In the genomic region with DNA sequence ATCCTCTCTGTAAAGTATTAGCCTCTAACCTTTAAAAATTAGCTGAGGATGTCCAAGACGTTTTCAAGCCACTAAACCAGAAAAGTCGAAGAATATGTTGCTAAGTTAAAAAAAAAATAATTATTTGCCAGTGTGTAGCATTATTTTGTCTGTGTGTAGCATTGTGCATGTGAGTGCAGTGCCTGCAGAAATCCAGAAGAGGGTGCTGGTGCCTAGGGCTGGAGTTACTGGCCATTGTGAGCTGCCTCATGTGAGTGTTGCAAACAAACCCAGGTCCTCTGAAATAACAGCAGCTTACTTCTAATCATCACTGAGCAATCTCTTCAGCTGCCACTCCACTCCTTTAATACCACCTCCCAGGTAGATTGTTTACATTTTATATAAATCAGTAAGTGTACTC, we compare ENCODE assay signal across 11 mouse cellular contexts.
DNase-seq lines count a peak whose midpoint lies in the region; ATAC-seq and TF ChIP-seq lines count a peak whose summit lies in the region.
"Had no signal": no experiment of that assay in that cellular context is flagged by ENCODE, and none has a peak within 500 bp of the region (broad histone marks: within the 10 kb centered on the region; RNA-seq: fewer than 3 reads in every experiment).

No protein-coding gene starts in this region.

- no peak overlapping the region for H3K27ac ChIP-seq in limb, embryonic 11.5 days (replicated peaks; ENCODE audit: low read depth, low read length)
- no peak overlapping the region for H3K27ac ChIP-seq in limb, embryonic 10.5 days
- H3K27ac ChIP-seq in embryonic fibroblast, embryonic 13.5 days (ENCODE audit: insufficient read depth, low read length) = no peak overlapping the region
- H3K27ac ChIP-seq: embryonic facial prominence, embryonic 12.5 days had no signal

- no peak overlapping the region for H3K4me3 ChIP-seq in limb, embryonic 11.5 days (ENCODE audit: low read depth, low read length)
- no peak overlapping the region for H3K4me3 ChIP-seq in limb, embryonic 10.5 days
- no peak overlapping the region for H3K4me3 ChIP-seq in embryonic fibroblast, embryonic 13.5 days (ENCODE audit: insufficient read depth, low read length)
- H3K4me3 ChIP-seq: embryonic facial prominence, embryonic 12.5 days had no signal

- peak; percentile 42 to 70 for DNase-seq in adrenal gland, adult (ENCODE audit: inconsistent age in 2 of 2, low spot score in 1 of 2)
- no peak for DNase-seq in adrenal gland, postnatal 4 days (ENCODE audit: low spot score in 2 of 2)
- peak; percentile 47 for DNase-seq in limb, embryonic 11.5 days (ENCODE audit: low spot score)
- DNase-seq in limb, embryonic 10.5 days (ENCODE audit: low spot score) = no peak
- DNase-seq in R1 (ENCODE audit: low read depth, low spot score) = peak; percentile 46
- no peak for DNase-seq in ovary, adult 18-20 months (ENCODE audit: low spot score)
- DNase-seq in heart, adult 9 months (ENCODE audit: low spot score in 2 of 2) = no peak
- DNase-seq: gastrocnemius, postnatal 10 days had no signal

- no peak overlapping the region for H3K9ac ChIP-seq in limb, embryonic 11.5 days (ENCODE audit: low read length)
- H3K9ac ChIP-seq: embryonic facial prominence, embryonic 12.5 days; hindbrain, embryonic 14.5 days had no signal

- no peak for ATAC-seq in limb, embryonic 11.5 days (ENCODE audit: insufficient number of reproducible peaks, low FRiP score, low TSS enrichment, low read depth)

- H3K4me1 ChIP-seq in limb, embryonic 11.5 days (ENCODE audit: control insufficient read depth, insufficient read depth, low read length) = no peaks in the 10 kb centered on the region
- H3K4me1 ChIP-seq in limb, embryonic 10.5 days = no peaks in the 10 kb centered on the region
- H3K4me1 ChIP-seq in embryonic fibroblast, embryonic 13.5 days (ENCODE audit: control insufficient read depth, insufficient read depth, low read length) = no peaks in the 10 kb centered on the region
- H3K4me1 ChIP-seq: embryonic facial prominence, embryonic 12.5 days had no signal

- no peak overlapping the region for H3K4me2 ChIP-seq in limb, embryonic 11.5 days (ENCODE audit: low read depth, severe bottlenecking)
- H3K4me2 ChIP-seq: embryonic facial prominence, embryonic 12.5 days; hindbrain, embryonic 14.5 days had no signal

- H3K36me3 ChIP-seq in limb, embryonic 11.5 days (ENCODE audit: control insufficient read depth, insufficient read depth, low read length) = no peaks in the 10 kb centered on the region
- no peaks in the 10 kb centered on the region for H3K36me3 ChIP-seq in limb, embryonic 10.5 days
- H3K36me3 ChIP-seq: embryonic facial prominence, embryonic 12.5 days had no signal

- no peak for TF ChIP-seq POLR2A in embryonic fibroblast, embryonic 13.5 days (IDR thresholded peaks at IDR 0.05; ENCODE audit: low read depth, low read length)

- H3K27me3 ChIP-seq in limb, embryonic 11.5 days (ENCODE audit: control insufficient read depth, insufficient read depth, low read length) = no peaks in the 10 kb centered on the region
- no peaks in the 10 kb centered on the region for H3K27me3 ChIP-seq in limb, embryonic 10.5 days (ENCODE audit: low read depth, poor library complexity, severe bottlenecking)
- H3K27me3 ChIP-seq: embryonic facial prominence, embryonic 12.5 days had no signal

- no peaks in the 10 kb centered on the region for H3K9me3 ChIP-seq in limb, embryonic 11.5 days (ENCODE audit: control insufficient read depth, low read length)
- no peaks in the 10 kb centered on the region for H3K9me3 ChIP-seq in limb, embryonic 10.5 days (replicated peaks)
- H3K9me3 ChIP-seq: embryonic facial prominence, embryonic 12.5 days had no signal

- WGBS in limb, embryonic 11.5 days = 52% methylated on average over 2 of the region's 2 CpGs
- 69% methylated on average over 2 of the region's 2 CpGs for WGBS in limb, embryonic 10.5 days

- TF ChIP-seq CTCF in embryonic fibroblast, embryonic 13.5 days (IDR thresholded peaks at IDR 0.05; ENCODE audit: borderline replicate concordance, insufficient read depth, low read length) = peak; percentile 50; the same call in 1 of the 2 replicates

Comparison
In these comparisons a context has a peak if more than half of its experiments do, and no peak if none do; other contexts are left out.
1. DNase-seq: peak in adrenal gland, adult (2 of 2), limb, embryonic 11.5 days (single experiment) and R1 (single experiment); none in adrenal gland, postnatal 4 days (0 of 2), limb, embryonic 10.5 days (single experiment), ovary, adult 18-20 months (single experiment) and heart, adult 9 months (0 of 2).